Mouse (Mus musculus) T-helper 17 cell (primary cell): ENCODE data around the gene Myt1.
"Not testable (repeated sequence)": the region's sequence is repeated elsewhere in the genome, so short reads cannot be mapped to it uniquely, and the experiment has no call there.

Source experiments
- in situ Hi-C, 2 experiments: fragments of 300-600 bp; cut with MboI, MseI; formaldehyde crosslinking; loops; 1 replicate in 1 of 2; 2 replicates in 1 of 2; pipeline ENCODE4 v1.15.1; 2025; ENCODE audit warnings: high pct_unique_total_duplicates in 2 of 2

The Myt1 gene

DNA sequence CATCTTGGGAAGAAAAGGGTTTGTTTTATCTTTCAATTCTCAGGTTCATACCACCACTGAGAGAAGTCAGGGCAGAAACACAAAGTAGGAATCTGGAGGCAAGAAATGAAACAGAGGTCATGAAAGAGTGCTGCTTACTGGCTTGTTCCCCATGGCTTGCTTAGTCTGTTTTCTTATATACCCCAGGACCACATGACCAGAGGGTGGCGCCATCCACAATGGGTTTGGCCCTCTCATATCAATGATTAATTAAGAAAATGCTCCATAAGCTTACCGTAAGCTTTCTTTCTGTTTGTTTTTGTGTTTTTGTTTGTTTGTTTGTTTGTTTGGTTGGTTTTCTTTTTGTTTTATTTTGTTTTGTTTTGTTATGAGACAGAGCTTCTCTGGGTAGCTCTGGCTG lies 14.6 kb downstream of the Myt1 start:
- in situ Hi-C loops: no loop called here

DNA sequence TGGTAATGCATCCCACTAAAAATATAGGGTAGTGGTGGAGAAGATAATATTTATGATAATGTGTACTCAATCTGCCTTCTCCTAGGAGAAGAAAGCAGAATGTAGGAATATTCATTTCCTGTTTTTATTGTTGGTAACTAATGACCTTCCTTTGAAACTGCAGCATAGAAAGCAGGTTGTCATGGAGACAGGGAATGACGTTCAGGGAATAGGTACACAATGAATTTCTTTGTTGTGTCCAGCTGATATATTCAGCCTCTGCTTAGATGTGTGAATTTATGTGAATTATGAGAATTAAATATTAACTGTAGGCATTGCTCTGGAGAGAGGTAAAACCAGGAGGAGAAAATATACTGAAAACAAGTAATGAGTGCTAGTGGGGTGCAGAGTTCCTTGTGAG lies 18.3 kb downstream of the Myt1 start:
- in situ Hi-C loops: no loop called here

DNA sequence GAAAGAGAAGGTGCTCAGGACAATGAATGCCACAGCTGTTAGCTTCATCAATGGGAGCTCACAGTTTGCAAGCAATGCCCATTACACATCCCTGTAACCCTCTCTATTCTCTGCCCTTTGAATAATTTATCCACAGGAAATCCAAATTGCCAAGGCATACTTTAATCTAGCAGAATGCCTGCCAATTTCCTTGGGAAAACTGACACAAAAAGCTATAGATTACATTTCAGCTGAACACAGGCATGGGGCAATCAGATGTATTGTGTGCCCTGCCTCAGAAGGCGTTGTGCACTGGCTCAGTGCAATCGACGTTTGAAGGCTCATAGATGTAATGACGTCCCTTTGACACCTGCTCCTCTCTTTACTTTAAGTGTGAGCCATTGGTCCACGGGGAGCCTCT lies 24.7 kb downstream of the Myt1 start:
- in situ Hi-C loops: no loop called here

DNA sequence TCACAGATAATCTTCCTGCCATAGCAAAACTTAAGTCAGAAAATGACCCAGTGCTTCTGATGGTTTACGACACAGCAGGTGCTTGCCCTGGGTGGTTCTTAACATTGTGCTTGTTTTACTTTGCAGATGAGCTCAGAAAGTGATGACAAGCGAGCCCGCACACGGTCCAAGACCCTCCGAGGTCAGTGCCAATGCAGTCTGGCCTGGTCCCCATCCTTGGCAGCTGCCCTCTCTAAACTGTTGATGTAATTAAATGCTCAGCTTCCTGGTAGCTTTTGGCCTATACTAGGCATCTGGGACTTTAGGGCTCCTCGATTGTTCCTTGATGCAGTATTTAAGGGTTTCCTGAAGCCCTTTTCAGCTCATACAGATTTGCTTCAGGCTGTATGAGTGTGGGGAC lies 26.3 kb downstream of the Myt1 start:
- in situ Hi-C loops: no loop called here

DNA sequence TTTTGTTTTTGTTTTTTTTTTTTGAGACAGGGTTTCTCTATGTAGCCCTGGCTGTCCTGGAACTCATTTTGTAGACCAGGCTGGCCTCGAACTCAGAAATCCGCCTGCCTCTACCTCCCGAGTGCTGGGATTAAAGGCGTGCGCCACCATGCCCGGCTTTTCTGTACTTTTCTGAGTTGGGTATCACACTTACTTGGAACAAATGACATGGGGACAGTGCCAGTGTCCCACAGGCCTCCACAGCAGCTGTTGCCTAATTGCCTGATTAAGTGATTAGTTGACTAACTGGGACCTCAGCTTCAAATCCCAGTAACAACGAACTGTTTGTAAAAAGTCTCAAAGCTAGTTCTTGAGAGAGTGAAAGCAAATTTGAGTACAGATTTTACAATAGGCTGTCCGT lies 30.1 kb downstream of the Myt1 start:
- in situ Hi-C loops: not testable (repeated sequence)

DNA sequence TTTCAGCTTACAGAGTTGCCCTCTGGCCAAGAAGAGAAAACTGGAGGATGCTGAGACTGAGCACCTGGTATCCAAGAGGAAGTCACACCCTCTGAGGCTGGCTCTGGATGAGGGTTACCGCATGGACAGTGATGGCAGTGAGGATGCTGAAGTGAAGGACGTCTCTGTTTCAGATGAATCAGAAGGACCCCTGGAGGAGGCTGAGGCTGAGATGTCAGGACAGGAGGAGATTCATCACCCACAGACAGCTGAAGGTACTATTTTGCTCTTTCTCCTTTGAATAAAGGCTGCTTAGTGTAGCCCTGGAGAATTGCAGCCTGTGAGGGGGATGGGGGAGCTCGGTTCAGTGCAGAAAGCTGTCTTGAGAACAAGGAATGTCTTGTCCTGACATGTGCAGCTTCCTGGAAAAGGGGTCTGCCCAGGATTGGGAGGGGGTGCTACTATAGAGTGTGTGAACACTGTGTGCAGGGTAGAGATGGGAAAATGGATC lies 32.6 kb downstream of the Myt1 start:
- in situ Hi-C loops: no loop called here

DNA sequence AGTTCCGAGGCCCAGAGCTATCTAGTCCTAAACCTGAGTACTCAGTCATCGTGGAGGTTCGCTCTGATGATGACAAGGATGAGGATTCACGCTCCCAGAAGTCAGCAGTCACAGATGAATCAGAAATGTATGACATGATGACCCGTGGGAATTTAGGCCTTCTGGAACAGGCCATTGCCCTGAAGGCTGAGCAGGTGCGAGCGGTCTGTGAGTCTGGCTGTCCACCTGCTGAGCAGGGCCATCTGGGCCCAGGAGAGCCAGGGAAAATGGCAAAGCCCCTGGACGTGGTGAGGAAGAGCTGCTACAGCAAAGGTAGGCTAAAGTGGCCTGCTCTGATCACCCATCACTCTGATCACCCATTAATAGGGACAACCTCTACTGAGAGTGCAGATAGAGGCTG lies 34.5 kb downstream of the Myt1 start:
- in situ Hi-C loops: no loop called here

DNA sequence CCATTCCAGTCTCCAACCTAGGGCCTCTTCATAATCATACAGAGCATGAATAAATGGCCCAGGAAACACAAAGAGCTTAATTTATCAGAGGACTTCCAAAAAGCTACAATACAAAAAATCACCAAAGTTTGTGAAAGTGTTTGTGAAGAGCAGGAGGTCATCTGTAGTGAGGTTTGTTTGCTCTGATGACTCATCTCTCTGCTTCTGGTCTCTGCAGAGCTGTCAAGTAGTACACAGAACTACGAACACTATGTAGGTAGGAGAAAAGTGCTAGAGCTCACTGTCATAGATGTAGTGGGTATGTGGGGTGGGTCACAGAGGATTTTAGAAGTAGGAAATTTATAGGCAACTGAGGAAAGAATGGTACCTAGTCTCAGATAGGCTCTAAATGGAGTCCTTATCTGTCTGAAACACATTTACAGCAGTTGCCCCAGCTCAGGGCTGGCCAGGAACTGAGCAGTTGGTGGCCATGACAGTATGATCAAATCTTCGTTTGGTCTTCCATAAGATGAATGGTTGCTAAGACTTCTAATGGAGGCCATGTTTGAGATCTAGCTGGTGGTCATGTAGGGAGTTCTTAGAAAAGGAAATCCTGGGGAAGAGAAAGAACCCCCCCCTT lies 66.0 kb downstream of the Myt1 start:
- in situ Hi-C loops: no loop called here

DNA sequence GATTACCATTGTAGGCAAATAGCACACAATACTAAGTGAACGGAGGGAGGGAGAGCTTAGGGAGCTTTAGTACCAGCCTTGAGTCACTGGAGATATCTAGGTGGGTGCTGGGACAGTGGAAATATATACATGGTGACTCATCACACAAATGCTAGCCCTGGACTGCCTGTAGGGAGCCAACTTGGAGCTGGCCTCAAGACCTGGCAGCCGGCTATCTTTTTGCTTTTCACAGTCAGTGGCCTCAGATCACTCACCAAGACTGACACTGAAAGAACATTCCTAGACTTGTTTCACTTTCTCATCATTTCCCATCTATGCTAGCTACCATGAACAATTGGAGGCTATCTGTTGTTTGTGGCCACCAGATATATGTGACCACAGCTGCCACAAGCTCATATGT lies 69.6 kb downstream of the Myt1 start:
- in situ Hi-C loops: no loop called here

DNA sequence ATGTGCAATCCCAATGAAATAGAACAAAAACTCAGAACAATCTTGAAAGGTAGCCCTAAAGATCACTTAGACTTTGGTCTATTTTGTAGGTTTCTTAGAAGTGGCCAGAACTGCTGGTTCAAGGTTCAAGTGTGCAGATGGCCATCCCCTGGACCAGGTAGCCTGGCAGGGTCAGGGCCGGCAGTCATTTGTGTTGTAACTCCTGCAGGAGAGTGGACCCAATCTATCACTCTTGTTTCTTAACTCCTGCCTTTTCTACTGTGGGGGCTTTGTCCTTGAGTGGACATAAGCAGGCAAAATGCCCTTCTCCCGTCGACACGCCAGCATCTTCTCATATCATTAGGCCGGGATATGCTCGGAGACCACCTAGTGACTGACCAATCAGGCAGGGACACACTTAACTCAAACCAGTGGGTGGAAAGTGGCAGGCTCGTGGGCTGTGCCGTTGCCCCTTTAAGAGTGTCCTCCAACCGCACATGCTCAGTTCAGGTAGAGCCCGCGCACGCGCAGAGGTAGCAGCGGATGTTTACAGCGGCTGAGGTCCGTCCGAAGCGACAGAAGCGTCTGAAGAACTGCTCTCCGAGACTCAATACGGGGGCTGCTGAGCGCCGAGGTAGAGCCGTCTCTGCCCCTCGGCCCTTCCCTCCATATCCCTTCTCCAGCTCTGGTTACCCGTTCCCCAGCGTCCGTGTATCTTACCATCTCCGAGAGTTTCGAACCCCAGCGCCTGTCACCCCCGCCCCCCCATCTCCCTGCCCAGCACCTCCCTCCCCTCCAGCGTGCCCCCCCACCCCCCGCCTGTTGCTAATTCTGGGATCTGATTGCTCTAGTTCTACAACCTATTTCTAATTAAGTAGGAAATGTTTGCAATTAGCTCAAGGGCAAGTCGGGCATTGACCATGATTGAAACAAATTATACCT lies 74.5 kb downstream of the Myt1 start, which contains the start of gene Pcmtd2:
Gene Pcmtd2 (plus strand): TSS at position 483 of the 921 bp plus-strand sequence.
- in situ Hi-C loops: no loop called here

DNA sequence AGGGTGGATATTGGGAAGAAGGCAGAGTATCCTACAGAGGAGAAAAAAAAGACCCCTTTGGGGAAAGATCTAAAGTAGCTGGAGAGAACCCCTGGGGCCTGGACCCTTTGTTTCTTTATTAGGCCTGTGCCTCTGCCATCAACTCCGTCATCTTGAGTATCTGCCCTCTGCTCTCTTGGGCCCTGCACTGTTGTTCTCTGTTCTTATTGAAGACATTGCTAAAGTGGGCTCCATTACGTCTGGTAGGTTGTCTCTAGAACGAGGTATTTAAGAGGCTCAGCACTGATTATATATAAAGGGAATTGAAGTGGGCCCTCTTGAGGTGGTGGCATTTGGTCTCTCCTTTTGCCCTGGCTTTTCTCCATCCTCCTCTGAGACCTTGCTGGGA lies 75.2 kb downstream of the Myt1 start:
- in situ Hi-C loops: no loop called here

DNA sequence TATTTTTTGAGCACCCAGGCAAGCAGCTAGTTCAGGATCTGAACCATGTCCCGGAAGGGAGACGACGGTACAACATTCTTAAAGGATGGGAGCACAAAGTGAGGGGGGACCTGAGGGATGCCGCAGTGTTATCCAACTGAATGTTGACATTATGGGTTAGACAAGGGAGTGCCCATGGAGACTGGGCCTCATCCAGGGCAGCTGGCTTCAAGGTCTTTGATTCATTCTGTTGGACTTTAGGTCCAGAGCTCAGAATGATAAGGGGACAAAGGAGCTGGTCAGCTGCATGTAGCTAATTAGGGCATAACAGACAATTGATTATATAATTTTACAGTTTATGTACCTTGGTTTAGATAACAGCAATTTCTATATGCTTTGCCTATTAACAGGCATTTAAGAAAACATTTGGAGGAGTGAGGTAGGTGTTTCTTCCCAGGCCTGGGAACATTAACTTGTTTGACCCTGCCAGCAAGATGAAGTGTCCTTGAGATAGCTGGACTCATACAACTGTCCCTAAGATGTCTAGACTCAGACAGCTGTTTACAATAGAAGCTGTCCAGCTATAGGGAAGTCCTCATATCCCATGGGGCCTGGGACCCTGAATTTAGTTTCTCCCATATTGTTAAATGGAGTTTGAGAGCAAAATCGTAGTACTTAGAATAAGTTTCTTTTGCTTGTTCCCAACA lies 82.7 kb downstream of the Myt1 start:
- in situ Hi-C loops: no loop called here

DNA sequence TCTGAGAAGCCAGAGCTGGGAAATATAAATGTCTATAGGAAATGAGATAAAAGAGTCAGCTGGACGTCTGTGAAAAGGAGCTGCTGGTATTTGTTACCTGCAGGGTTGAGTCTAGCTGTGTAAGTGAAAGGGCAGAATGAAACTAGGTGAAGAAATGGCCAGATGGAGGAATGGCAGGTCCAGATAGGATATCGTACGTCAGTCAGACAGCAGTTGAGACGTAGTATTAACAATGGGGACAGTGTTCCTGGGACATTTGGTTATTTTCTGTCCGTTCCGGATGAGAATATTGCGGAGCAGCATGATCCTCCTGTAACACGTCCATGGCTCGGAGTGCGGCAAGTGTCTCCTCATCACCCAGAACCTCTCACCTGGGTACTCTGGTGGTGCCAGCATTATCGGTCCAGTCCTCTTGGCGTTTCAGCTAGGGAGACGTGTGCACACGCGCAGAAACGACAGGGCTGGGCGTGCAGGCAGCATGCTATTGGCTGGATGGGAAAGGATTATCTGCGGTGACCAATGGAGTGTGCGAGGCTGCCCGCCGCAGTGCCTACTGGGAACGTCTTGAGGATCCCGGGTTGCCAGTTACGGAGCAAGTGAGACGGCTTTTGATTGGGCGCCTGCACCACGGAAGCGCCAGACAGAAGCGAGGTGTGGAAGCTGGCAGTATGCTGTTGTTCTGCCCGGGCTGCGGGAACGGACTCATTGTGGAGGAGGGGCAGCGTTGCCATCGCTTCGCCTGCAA lies 100.8 kb downstream of the Myt1 start, which contains the start of gene Polr3k:
Gene Polr3k (plus strand): TSS at position 547 of the 745 bp plus-strand sequence.
- in situ Hi-C loops: loop anchor here in 1 of 2 experiments (10.0 kb wide), 1 partner anchor 179 kb away; the partner anchor contains the start of gene Tcea2

DNA sequence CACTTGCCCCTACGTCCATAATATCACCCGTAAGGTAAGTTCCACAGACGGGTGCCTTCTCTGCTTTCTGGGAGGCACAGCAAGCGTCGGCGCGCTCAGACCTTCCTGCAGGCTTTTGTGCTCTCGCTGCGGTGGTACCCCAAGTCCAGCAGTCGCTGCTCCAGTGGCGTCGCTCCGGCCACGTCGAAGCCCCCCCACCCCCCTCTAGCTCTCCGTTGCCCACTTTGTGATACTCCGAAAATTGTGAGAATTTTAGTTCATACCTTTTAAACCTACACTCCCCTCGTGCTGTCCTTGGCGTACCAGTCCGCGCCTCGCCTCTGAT lies 101.4 kb downstream of the Myt1 start:
- in situ Hi-C loops: loop anchor here in 1 of 2 experiments (10.0 kb wide), 1 partner anchor 180 kb away; the partner anchor contains the start of gene Tcea2

DNA sequence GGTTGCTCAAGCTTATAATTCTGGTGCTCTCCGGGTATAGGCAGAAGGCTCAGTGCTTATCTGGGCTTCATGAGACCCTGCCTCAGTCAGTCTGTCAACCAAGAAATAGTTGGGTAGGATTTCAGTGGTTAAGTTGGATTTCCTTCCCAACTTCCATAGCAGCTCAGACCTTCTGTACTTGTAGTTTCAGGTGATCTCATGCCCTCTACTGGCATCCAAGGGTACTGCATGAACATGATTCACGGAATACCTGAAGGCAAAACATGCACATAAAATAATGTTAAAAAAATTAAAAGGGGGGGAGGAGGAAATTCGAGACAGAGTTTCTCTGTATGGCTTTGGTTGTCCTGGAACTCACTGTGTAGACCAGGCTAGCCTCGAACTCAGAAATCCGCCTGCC lies 103.8 kb downstream of the Myt1 start:
- in situ Hi-C loops: loop anchor here in 1 of 2 experiments (10.0 kb wide), 1 partner anchor 182 kb away; the partner anchor contains the start of gene Tcea2

DNA sequence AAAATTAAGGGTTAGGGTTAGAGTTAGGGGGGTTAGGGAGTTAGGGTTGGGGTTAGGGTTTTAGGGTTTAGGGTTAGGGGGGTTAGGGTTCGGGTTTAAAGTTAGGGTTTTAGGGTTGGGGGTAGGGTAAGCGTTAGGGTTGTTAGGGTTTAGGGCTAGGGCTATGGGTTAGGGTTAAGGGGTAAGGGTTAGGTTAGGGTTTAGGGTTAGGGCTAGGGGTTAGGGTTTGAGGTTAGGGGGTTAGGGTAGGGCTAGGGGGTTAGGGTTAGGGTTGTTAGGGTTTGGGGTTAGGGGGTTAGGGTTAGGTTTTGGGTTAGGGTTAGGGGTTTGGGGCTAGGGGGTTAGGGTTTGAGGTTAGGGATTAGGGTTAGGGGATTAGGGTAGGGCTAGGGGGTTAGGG lies 107.9 kb downstream of the Myt1 start:
- in situ Hi-C loops: no loop called here
